Mouse (Mus musculus) stomach, embryonic 16.5 days (tissue): ENCODE measurements at regions not wholly inside any gene's neighbourhood (a gene's known extent, or its start where the extent isn't known, plus 50 kb on each side); places are given as distances from the start of the nearest gene placed in this dataset.
A peak's percentile ranks its signal among the peaks of the same experiment; 100 is the strongest.

Source experiments
- ATAC-seq: fragments of 200-750 bp; cut with Nextera tagmentation; 2 replicates; pipeline ENCODE4 v1.8.0; 2017; ENCODE audit warnings: moderate number of reproducible peaks, moderate TSS enrichment; ENCODE audit not compliant: insufficient read depth, low FRiP score
- H3K27ac ChIP-seq: fragments of 300-500 bp; sonication (generic); 2 replicates; pipeline ENCODE4 v1.5.1; 2014; ENCODE audit warnings: low read length
- H3K27me3 ChIP-seq: fragments of 300-500 bp; sonication (generic); 2 replicates; pipeline ENCODE4 v1.6.1; 2014; ENCODE audit warnings: low read length, control low read depth, mixed read lengths; ENCODE audit not compliant: control insufficient read depth, insufficient read depth
- H3K36me3 ChIP-seq: fragments of 300-500 bp; sonication (generic); 2 replicates; pipeline ENCODE4 v1.6.1; 2014; ENCODE audit warnings: low read length; ENCODE audit not compliant: control insufficient read depth, insufficient read depth
- H3K4me1 ChIP-seq: fragments of 300-500 bp; sonication (generic); 2 replicates; pipeline ENCODE4 v1.6.1; 2014; ENCODE audit warnings: low read length, control low read depth, mixed read lengths; ENCODE audit not compliant: control insufficient read depth, insufficient read depth
- H3K4me2 ChIP-seq: fragments of 300-500 bp; sonication (generic); 2 replicates; pipeline ENCODE4 v1.6.1; 2014; ENCODE audit warnings: low read depth, low read length, mixed read lengths
- H3K4me3 ChIP-seq: fragments of 300-500 bp; sonication (generic); replicated peaks from 2 replicates; pipeline ENCODE4 v1.5.1; 2014; ENCODE audit warnings: mild to moderate bottlenecking, low read length
- H3K9ac ChIP-seq: fragments of 300-500 bp; sonication (generic); 2 replicates; pipeline ENCODE4 v1.6.1; 2014; ENCODE audit warnings: low read length
- H3K9me3 ChIP-seq: fragments of 300-500 bp; sonication (generic); replicated peaks from 2 replicates; pipeline ENCODE4 v1.6.1; 2016; ENCODE audit warnings: low read length, control low read depth; ENCODE audit not compliant: control insufficient read depth
- WGBS: fragments of 180-500 bp; shearing (Covaris S2); extraction: QIAGEN DNeasy Blood & Tissue Kit; methylation state at CpG from one replicate; pipeline ENCODE4 v1.1.7; 2014; 5-methylcytosine and 5-hydroxymethylcytosine counted together

- no peaks in the 10 kb centered on the region for H3K36me3 ChIP-seq
- 80% methylated on average over 3 of the region's 3 CpGs for WGBS
- no peak overlapping the region for H3K4me3 ChIP-seq
- H3K9ac ChIP-seq, result no peak overlapping the region
- 0 out of 2 replicates have a peak, but pooled peaks cover 3% of the 10 kb centered on the region for H3K4me1 ChIP-seq
- no peak overlapping the region for H3K4me2 ChIP-seq
- no peak overlapping the region for H3K27ac ChIP-seq
- no peak for ATAC-seq
- no peaks in the 10 kb centered on the region for H3K9me3 ChIP-seq
- H3K27me3 ChIP-seq, result no peaks in the 10 kb centered on the region
These were observed 104.9 kb upstream of the Sgk1 start for GRCm38 (mm10) chr10:21777103-21777502.

DNA sequence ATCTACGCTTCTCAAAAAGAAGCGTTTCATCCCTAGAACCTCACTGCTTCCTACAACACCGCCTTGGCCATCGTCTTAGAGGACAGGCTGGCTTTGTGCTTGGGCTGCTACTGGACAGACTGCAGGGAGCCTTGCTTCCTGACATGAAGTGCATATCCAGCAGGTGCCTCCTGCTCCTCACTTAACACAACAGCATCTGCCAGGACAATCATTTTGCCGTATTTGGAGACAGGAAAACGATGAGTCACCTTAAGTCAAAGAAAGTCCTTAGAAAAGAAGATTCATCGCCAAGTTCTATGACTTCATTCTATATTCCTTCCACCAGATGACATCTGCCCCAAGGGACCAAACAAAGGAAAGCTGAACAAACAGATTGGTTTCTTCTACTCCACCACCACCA is 98.5 kb upstream of the Sgk1 start:
- 80% methylated on average over 7 of the region's 7 CpGs for WGBS

DNA sequence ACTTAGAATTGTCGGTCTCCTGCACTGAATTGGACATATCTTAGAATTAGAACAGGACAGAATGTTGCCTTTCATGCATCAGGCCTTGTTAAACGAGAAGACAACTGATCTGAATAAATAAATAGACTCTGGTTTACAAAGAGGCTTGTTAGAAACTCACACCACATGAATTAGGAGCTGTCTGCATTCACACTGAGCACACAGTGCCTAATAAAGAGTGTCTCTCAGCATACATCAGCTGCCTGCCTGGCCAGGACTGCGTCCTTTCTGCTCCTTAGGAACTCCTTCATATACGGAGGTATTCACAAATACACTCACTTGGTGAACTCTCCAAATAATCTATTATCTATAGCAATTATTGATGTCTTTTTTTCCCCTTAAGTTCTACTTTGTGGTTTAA is 96.9 kb upstream of the Sgk1 start:
- no peak for ATAC-seq
- H3K36me3 ChIP-seq, result no peaks in the 10 kb centered on the region
- no peaks in the 10 kb centered on the region for H3K27me3 ChIP-seq

More for the DNA sequence above, 98.5 kb upstream of the Sgk1 start:
- Histone ChIP-seq H3K9ac (no peak overlapping the region), H3K9me3 (no peaks in the 10 kb centered on the region), H3K4me2 (no peak overlapping the region), H3K27me3 (no peaks in the 10 kb centered on the region), H3K27ac (no peak overlapping the region), H3K36me3 (no peaks in the 10 kb centered on the region), H3K4me1 (no peaks in the 10 kb centered on the region), H3K4me3 (no peak overlapping the region)
- ATAC-seq, result no peak

DNA sequence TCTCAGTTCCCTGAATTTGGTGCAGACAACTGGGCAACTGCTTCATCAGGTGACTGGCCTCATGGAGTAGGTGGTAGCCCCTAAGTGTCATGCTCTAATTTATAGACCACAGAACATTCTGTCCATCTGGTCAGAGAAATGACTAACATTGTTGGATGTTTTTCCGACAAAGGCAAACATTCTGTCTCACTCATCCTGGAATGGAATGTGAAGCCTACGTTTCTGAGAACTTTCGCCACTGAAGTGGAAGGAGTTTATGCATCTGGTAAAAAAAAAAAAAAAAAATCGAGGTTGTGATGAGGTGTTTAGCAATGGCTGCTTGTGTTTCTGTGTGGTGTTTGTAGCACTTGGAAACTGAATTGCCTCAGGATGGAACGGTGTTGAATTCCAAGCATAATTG is 96.2 kb upstream of the Sgk1 start:
- Histone ChIP-seq H3K27ac (no peak overlapping the region), H3K4me1 (no peaks in the 10 kb centered on the region), H3K9ac (no peak overlapping the region), H3K4me3 (no peak overlapping the region), H3K27me3 (no peaks in the 10 kb centered on the region), H3K36me3 (no peaks in the 10 kb centered on the region), H3K4me2 (no peak overlapping the region), H3K9me3 (no peaks in the 10 kb centered on the region)
- no peak for ATAC-seq
- WGBS, result 66% methylated on average over 5 of the region's 5 CpGs

More for the DNA sequence above, 96.9 kb upstream of the Sgk1 start:
- H3K9me3 ChIP-seq, result no peaks in the 10 kb centered on the region
- no peak overlapping the region for H3K4me3 ChIP-seq
- no peak overlapping the region for H3K27ac ChIP-seq
- H3K4me1 ChIP-seq, result no peaks in the 10 kb centered on the region
- H3K9ac ChIP-seq, result no peak overlapping the region
- WGBS, result 66% methylated on average over 4 of the region's 4 CpGs
- no peak overlapping the region for H3K4me2 ChIP-seq

- Histone ChIP-seq H3K27me3 (no peaks in the 10 kb centered on the region), H3K4me2 (no peak overlapping the region; the same call in 1 of the 2 replicates), H3K36me3 (no peaks in the 10 kb centered on the region), H3K4me3 (no peak overlapping the region), H3K9ac (no peak overlapping the region), H3K4me1 (no peaks in the 10 kb centered on the region), H3K27ac (no peak overlapping the region), H3K9me3 (no peaks in the 10 kb centered on the region)
- 37% methylated on average over 17 of the region's 17 CpGs for WGBS
- ATAC-seq, result peak; percentile 29; the same call in 1 of the 2 replicates
These were observed 92.0 kb upstream of the Sgk1 start for GRCm38 (mm10) chr10:21789847-21790530.

DNA sequence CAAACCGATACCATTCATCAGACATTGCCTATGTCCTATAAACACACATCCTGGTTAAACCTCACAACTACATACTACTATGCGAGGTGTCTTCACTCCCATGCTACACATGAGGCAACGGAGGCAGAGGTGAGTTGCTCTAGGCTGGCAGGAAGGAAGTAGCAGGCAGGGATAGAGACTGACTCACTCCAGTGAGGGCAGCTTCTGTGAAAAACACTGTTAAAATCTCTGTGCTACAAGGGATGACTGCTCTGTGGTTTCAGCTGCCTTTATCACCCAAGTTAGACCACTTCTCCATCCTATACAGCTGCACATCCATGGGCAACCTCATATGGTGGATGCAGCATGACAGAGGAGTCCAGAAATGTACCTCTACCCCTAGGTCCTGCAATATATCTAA is 91.0 kb upstream of the Sgk1 start:
- no peaks in the 10 kb centered on the region for H3K4me1 ChIP-seq
- 89% methylated on average over 3 of the region's 3 CpGs for WGBS
- no peak for ATAC-seq

GRCm38 (mm10) chr10:21792431-21792830 is 89.6 kb upstream of the Sgk1 start:
- H3K4me3 ChIP-seq, result no peak overlapping the region
- no peaks in the 10 kb centered on the region for H3K36me3 ChIP-seq
- H3K9ac ChIP-seq, result no peak overlapping the region
- H3K9me3 ChIP-seq, result no peaks in the 10 kb centered on the region
- H3K27me3 ChIP-seq, result no peaks in the 10 kb centered on the region
- no peak for ATAC-seq
- no peak overlapping the region for H3K4me2 ChIP-seq
- no peaks in the 10 kb centered on the region for H3K4me1 ChIP-seq
- H3K27ac ChIP-seq, result no peak overlapping the region
- 36% methylated on average over 10 of the region's 10 CpGs for WGBS

More for the DNA sequence above, 91.0 kb upstream of the Sgk1 start:
- H3K9me3 ChIP-seq, result no peaks in the 10 kb centered on the region
- no peak overlapping the region for H3K27ac ChIP-seq
- no peak overlapping the region for H3K4me2 ChIP-seq
- no peak overlapping the region for H3K9ac ChIP-seq
- no peaks in the 10 kb centered on the region for H3K27me3 ChIP-seq
- no peak overlapping the region for H3K4me3 ChIP-seq
- H3K36me3 ChIP-seq, result no peaks in the 10 kb centered on the region

DNA sequence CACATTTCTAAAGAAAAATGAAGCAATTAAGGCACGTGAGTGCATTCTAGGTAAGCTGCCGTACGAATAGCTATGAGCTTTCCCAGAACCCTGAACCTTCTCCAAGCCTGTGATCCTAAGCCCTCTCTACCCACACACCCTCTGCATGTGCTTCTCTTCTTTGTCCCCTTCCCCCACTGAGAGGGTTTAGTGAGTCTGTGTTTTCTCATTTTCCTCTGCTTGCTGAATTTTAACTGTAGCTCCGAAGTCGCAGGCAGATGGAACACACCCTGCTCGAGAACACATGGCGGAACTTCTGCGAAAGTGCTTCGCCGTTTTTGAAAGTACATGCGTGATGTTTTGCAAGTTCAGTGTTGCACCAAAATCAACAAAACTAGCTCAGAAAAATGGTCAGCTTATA is 88.3 kb upstream of the Sgk1 start:
- Histone ChIP-seq H3K27ac (no peak overlapping the region), H3K4me1 (no peaks in the 10 kb centered on the region), H3K27me3 (no peaks in the 10 kb centered on the region), H3K36me3 (no peaks in the 10 kb centered on the region), H3K9ac (no peak overlapping the region), H3K9me3 (no peaks in the 10 kb centered on the region), H3K4me2 (no peak overlapping the region), H3K4me3 (no peak overlapping the region)
- 74% methylated on average over 11 of the region's 11 CpGs for WGBS
- ATAC-seq, result no peak; the same call in 1 of the 2 replicates

DNA sequence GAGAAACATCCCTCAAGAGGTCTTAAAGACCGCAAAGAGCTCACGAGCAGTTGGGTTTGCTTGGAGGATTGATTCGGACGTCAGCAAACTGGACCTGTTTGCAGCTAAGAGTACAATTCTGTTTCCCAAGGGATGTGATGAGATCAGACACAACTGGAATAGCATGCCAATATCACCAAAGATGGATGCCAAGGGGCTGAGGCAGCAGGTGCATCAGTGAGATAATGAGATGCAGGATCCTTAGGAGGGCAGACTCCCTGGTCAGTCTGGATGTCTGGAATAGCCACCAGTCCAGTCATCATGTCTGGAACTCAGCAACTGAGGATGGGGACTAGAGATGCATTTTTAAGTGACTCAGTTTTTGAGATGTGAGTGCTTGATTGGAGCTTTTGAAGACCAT is 85.6 kb upstream of the Sgk1 start:
- Histone ChIP-seq H3K4me3 (no peak overlapping the region), H3K27ac (no peak overlapping the region), H3K27me3 (no peaks in the 10 kb centered on the region), H3K4me2 (no peak overlapping the region), H3K9me3 (no peaks in the 10 kb centered on the region), H3K9ac (no peak overlapping the region), H3K36me3 (no peaks in the 10 kb centered on the region), H3K4me1 (no peaks in the 10 kb centered on the region)
- WGBS, result 92% methylated on average over 4 of the region's 4 CpGs
- ATAC-seq, result no peak
